17 mouse cellular contexts compared by ENCODE assay signal in the genomic region with DNA sequence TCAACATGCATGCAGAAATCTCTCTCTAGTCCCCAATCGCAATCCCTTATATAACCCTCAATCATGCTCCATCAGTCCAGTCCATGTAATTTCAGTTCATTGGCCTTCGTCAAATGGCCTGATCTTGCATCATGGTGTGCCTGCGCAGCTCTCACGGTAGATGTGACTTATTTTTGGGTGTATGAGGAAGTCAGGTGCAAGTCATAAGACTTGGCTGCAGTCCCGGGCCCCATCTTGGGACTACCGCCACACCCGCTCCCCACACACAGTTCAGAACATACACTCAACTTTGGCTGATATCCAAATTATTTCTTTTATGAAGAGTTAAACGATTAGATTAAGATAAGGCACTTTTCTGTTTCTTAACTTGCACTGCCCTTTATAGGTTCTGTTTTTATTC.
DNase-seq lines count a peak whose midpoint lies in the region; TF ChIP-seq lines count a peak whose summit lies in the region.
"Had no signal": no experiment of that assay in that cellular context is flagged by ENCODE, and none has a peak within 500 bp of the region (broad histone marks: within the 10 kb centered on the region; RNA-seq: fewer than 3 reads in every experiment).

No protein-coding gene starts in this region.

- TF ChIP-seq EP300 in MEL (IDR thresholded peaks at IDR 0.05; ENCODE audit: low read depth in 1 of 2, low read length in 2 of 2) = peak; percentile 22 to 64; a peak in 2 of 4 replicates

- H3K36me3 ChIP-seq in MEL (ENCODE audit: control insufficient read depth in 1 of 2, insufficient read depth in 2 of 2, low read length in 2 of 2) = peaks cover 0 to 10% of the 10 kb centered on the region in 2 experiments; a peak in 2 of 4 replicates
- H3K36me3 ChIP-seq: G1E had no signal

- H3K9ac ChIP-seq in MEL (ENCODE audit: control insufficient read depth, low read depth, low read length, poor library complexity, severe bottlenecking) = no peak overlapping the region

- no peak for TF ChIP-seq RAD21 in MEL (IDR thresholded peaks at IDR 0.05; ENCODE audit: low read depth, low read length)

- no peak for TF ChIP-seq POLR2A in MEL (IDR thresholded peaks at IDR 0.05; ENCODE audit: control insufficient read depth in 1 of 2, insufficient read depth in 1 of 2, low read depth in 1 of 2, low read length in 2 of 2, poor library complexity in 1 of 2)

- H3K27me3 ChIP-seq in MEL (ENCODE audit: control insufficient read depth in 1 of 2, insufficient read depth in 2 of 2, low read length in 2 of 2) = no peaks in the 10 kb centered on the region
- H3K27me3 ChIP-seq: CH12.LX, Patski had no signal

- no peak for TF ChIP-seq CTCF in MEL (IDR thresholded peaks at IDR 0.05 in 2 of 3, conservative IDR thresholded peaks at IDR 0.05 in 1 of 3; ENCODE audit: control insufficient read depth in 1 of 3, insufficient read depth in 1 of 3, low read depth in 2 of 3, low read length in 3 of 3, poor library complexity in 1 of 3, severe bottlenecking in 1 of 3)

- DNase-seq in MEL (ENCODE audit: low read depth, low spot score) = peak; percentile 59
- DNase-seq in cerebellum, adult 18-20 months = no peak
- DNase-seq: adrenal gland, adult 2 months; adrenal gland, adult 8-10 months; adrenal gland, postnatal 10 days; adrenal gland, postnatal 14 days; adrenal gland, postnatal 25 days; adrenal gland, postnatal 36 days; B cell, adult 2 months; cerebellum, adult 11 months; cerebellum, adult 11-12 months; cerebellum, adult 2 months; cerebellum, adult 8-10 months; cerebellum, adult 9-10 months had no signal

- no peak overlapping the region for H3K4me3 ChIP-seq in MEL (ENCODE audit: control insufficient read depth in 1 of 2, insufficient read depth in 1 of 2, low read depth in 2 of 2, low read length in 2 of 2)

- no peaks in the 10 kb centered on the region for H3K79me2 ChIP-seq in MEL (ENCODE audit: control insufficient read depth, insufficient read depth, low read length, poor library complexity)

- peak overlapping the region; percentile 49 for H3K27ac ChIP-seq in MEL (ENCODE audit: control insufficient read depth, low read depth, low read length)

- peaks cover 0 to 6% of the 10 kb centered on the region in 2 experiments; a peak in 2 of 4 replicates for H3K4me1 ChIP-seq in MEL (ENCODE audit: control insufficient read depth in 1 of 2, insufficient read depth in 2 of 2, low read length in 2 of 2)

- no peaks in the 10 kb centered on the region for H3K9me3 ChIP-seq in MEL (replicated peaks; ENCODE audit: insufficient read depth, low read length)

TF ChIP-seq in MEL, 35 proteins besides CTCF, POLR2A, EP300 and RAD21:
- TF ChIP-seq BHLHE40 (IDR thresholded peaks at IDR 0.05; ENCODE audit: borderline replicate concordance, low read depth, low read length) = peak; percentile 60; the same call in 1 of the 2 replicates
- TF ChIP-seq MAFK (IDR thresholded peaks at IDR 0.05; ENCODE audit: borderline replicate concordance, low read depth, low read length) = no peak
- TF ChIP-seq POLR2AphosphoS2 (IDR thresholded peaks at IDR 0.05; ENCODE audit: low read length) = no peak
- no peak for TF ChIP-seq ZMIZ1 (IDR thresholded peaks at IDR 0.05; ENCODE audit: low read depth, low read length)
- TF ChIP-seq NRF1 (IDR thresholded peaks at IDR 0.05; ENCODE audit: insufficient read depth, low read depth, low read length, poor library complexity, severe bottlenecking) = peak; percentile 54; the same call in 1 of the 2 replicates
- TF ChIP-seq KAT2A (conservative IDR thresholded peaks at IDR 0.05; ENCODE audit: low read depth, low read length) = no peak
- 0 out of 2 replicates have a peak, but pooled peaks have one; percentile 24 for TF ChIP-seq MXI1 (IDR thresholded peaks at IDR 0.05; ENCODE audit: low read depth, low read length)
- TF ChIP-seq UBTF (IDR thresholded peaks at IDR 0.05; ENCODE audit: borderline replicate concordance, insufficient read depth, low read depth, low read length) = no peak
- TF ChIP-seq ZC3H11A (IDR thresholded peaks at IDR 0.05; ENCODE audit: low read depth, low read length) = no peak
- TF ChIP-seq USF2 (IDR thresholded peaks at IDR 0.05; ENCODE audit: borderline replicate concordance in 1 of 2, insufficient read depth in 1 of 2, low read depth in 1 of 2, low read length in 2 of 2) = no peak
- TF ChIP-seq ETS1 (IDR thresholded peaks at IDR 0.05; ENCODE audit: low read depth, low read length) = peak; percentile 73
- no peak for TF ChIP-seq NELFE (IDR thresholded peaks at IDR 0.05; ENCODE audit: low read depth, low read length)
- peak; percentile 52; the same call in 1 of the 2 replicates for TF ChIP-seq USF1 (IDR thresholded peaks at IDR 0.05; ENCODE audit: low read depth, low read length)
- TF ChIP-seq GATA1 (IDR thresholded peaks at IDR 0.05; ENCODE audit: low read depth, low read length) = no peak
- TF ChIP-seq RCOR1 (IDR thresholded peaks at IDR 0.05; ENCODE audit: low read depth, low read length) = no peak
- no peak for TF ChIP-seq SIN3A (IDR thresholded peaks at IDR 0.05; ENCODE audit: low read length)
- TF ChIP-seq ELF1 (IDR thresholded peaks at IDR 0.05; ENCODE audit: low read depth, low read length) = no peak
- TF ChIP-seq CHD2 (IDR thresholded peaks at IDR 0.05; ENCODE audit: low read length) = no peak
- TF ChIP-seq MEF2A (IDR thresholded peaks at IDR 0.05; ENCODE audit: extremely low read depth, insufficient replicate concordance, low read depth, low read length, poor library complexity, severe bottlenecking) = peak; percentile 53; the same call in 1 of the 2 replicates
- TF ChIP-seq SMC3 (IDR thresholded peaks at IDR 0.05; ENCODE audit: low read depth, low read length) = no peak
